18 mouse cellular contexts compared by ENCODE assay signal in genomic region chr13:95747101-95747500, GRCm38 (mm10). TPM values are rescaled to one million over a fixed set of nuclear protein-coding genes. Genes with fewer than 3 reads are reported as not detected.
DNase-seq lines count a peak whose midpoint lies in the region; ATAC-seq and TF ChIP-seq lines count a peak whose summit lies in the region.
"Had no signal": no experiment of that assay in that cellular context is flagged by ENCODE, and none has a peak within 500 bp of the region (broad histone marks: within the 10 kb centered on the region; RNA-seq: fewer than 3 reads in every experiment).

No protein-coding gene starts in this region.

- WGBS in embryonic facial prominence, embryonic 11.5 days: 60% methylated on average over 7 of the region's 7 CpGs
- 78% methylated on average over 7 of the region's 7 CpGs for WGBS in embryonic facial prominence, embryonic 10.5 days
- WGBS in lung, embryonic 14.5 days: 63% methylated on average over 7 of the region's 7 CpGs
- WGBS in embryonic facial prominence, embryonic 14.5 days: 46% methylated on average over 7 of the region's 7 CpGs

- TF ChIP-seq CTCF in lung, embryonic 14.5 days (IDR thresholded peaks at IDR 0.05; ENCODE audit: low read depth): no peak

- H3K4me2 ChIP-seq in embryonic facial prominence, embryonic 11.5 days (ENCODE audit: low read depth, low read length): no peak overlapping the region
- H3K4me2 ChIP-seq in lung, embryonic 14.5 days: no peak overlapping the region
- H3K4me2 ChIP-seq in embryonic facial prominence, embryonic 14.5 days (ENCODE audit: low read depth, low read length): no peak overlapping the region
- H3K4me2 ChIP-seq: embryonic facial prominence, embryonic 13.5 days; hindbrain, embryonic 12.5 days had no signal

- H3K27me3 ChIP-seq in embryonic facial prominence, embryonic 11.5 days (ENCODE audit: control insufficient read depth, insufficient read depth, low read length): no peaks in the 10 kb centered on the region
- no peaks in the 10 kb centered on the region for H3K27me3 ChIP-seq in embryonic facial prominence, embryonic 10.5 days (replicated peaks; ENCODE audit: low read depth, poor library complexity, severe bottlenecking)
- H3K27me3 ChIP-seq in lung, embryonic 14.5 days (ENCODE audit: insufficient read depth, low read length): no peaks in the 10 kb centered on the region
- H3K27me3 ChIP-seq in embryonic facial prominence, embryonic 14.5 days (replicated peaks; ENCODE audit: control insufficient read depth, insufficient read depth, low read length): no peaks in the 10 kb centered on the region
- H3K27me3 ChIP-seq: embryonic facial prominence, embryonic 13.5 days; hindbrain, embryonic 12.5 days had no signal

- no peaks in the 10 kb centered on the region for H3K4me1 ChIP-seq in embryonic facial prominence, embryonic 11.5 days (ENCODE audit: control insufficient read depth, insufficient read depth, low read length)
- peaks cover 7% of the 10 kb centered on the region for H3K4me1 ChIP-seq in embryonic facial prominence, embryonic 10.5 days
- H3K4me1 ChIP-seq in lung, embryonic 14.5 days (ENCODE audit: insufficient read depth): peaks cover 31% of the 10 kb centered on the region
- peaks cover 44% of the 10 kb centered on the region for H3K4me1 ChIP-seq in embryonic facial prominence, embryonic 14.5 days (ENCODE audit: control insufficient read depth, insufficient read depth, low read length)
- H3K4me1 ChIP-seq: forebrain, embryonic 10.5 days; hindbrain, embryonic 12.5 days had no signal

- ATAC-seq in embryonic facial prominence, embryonic 11.5 days (replicated peaks; ENCODE audit: insufficient number of reproducible peaks, low FRiP score, low TSS enrichment, low read depth): no peak
- ATAC-seq in lung, embryonic 14.5 days (ENCODE audit: insufficient read depth): no peak
- no peak for ATAC-seq in embryonic facial prominence, embryonic 14.5 days (ENCODE audit: low read depth)
- ATAC-seq in cerebellum, adult (ENCODE audit: insufficient number of reproducible peaks, low FRiP score, low TSS enrichment): no peak
- ATAC-seq: CD4-positive, CD25-positive, alpha-beta regulatory T cell, adult 4 months; inflammation-experienced regulatory T-cells, adult 6 months had no signal

- H3K9me3 ChIP-seq in embryonic facial prominence, embryonic 11.5 days (replicated peaks; ENCODE audit: control insufficient read depth, low read length): no peaks in the 10 kb centered on the region
- no peaks in the 10 kb centered on the region for H3K9me3 ChIP-seq in embryonic facial prominence, embryonic 10.5 days
- H3K9me3 ChIP-seq in lung, embryonic 14.5 days (ENCODE audit: low read depth, low read length): no peaks in the 10 kb centered on the region
- no peaks in the 10 kb centered on the region for H3K9me3 ChIP-seq in embryonic facial prominence, embryonic 14.5 days (ENCODE audit: control insufficient read depth, low read length)
- H3K9me3 ChIP-seq: embryonic facial prominence, embryonic 13.5 days; forebrain, embryonic 10.5 days; G1E; heart, embryonic 10.5 days; hindbrain, embryonic 12.5 days had no signal

- no peak overlapping the region for H3K27ac ChIP-seq in embryonic facial prominence, embryonic 11.5 days (replicated peaks; ENCODE audit: low read depth, low read length)
- H3K27ac ChIP-seq in embryonic facial prominence, embryonic 10.5 days (replicated peaks): no peak overlapping the region
- no peak overlapping the region for H3K27ac ChIP-seq in lung, embryonic 14.5 days (ENCODE audit: low read depth)
- H3K27ac ChIP-seq in embryonic facial prominence, embryonic 14.5 days (replicated peaks; ENCODE audit: low read depth, low read length): peak overlapping the region; percentile 28; the same call in 1 of the 2 replicates
- H3K27ac ChIP-seq: embryonic facial prominence, embryonic 13.5 days; forebrain, embryonic 10.5 days; gastrocnemius, adult 2 months; heart, embryonic 10.5 days; hindbrain, embryonic 12.5 days had no signal

- no peaks in the 10 kb centered on the region for H3K36me3 ChIP-seq in embryonic facial prominence, embryonic 11.5 days (replicated peaks; ENCODE audit: control insufficient read depth, insufficient read depth, low read depth, low read length)
- peaks cover 12% of the 10 kb centered on the region for H3K36me3 ChIP-seq in embryonic facial prominence, embryonic 10.5 days (replicated peaks)
- H3K36me3 ChIP-seq in lung, embryonic 14.5 days (ENCODE audit: insufficient read depth): no peaks in the 10 kb centered on the region
- H3K36me3 ChIP-seq in embryonic facial prominence, embryonic 14.5 days (ENCODE audit: control insufficient read depth, insufficient read depth, low read length): no peaks in the 10 kb centered on the region
- H3K36me3 ChIP-seq: embryonic facial prominence, embryonic 13.5 days; heart, embryonic 10.5 days; hindbrain, embryonic 12.5 days had no signal

- peak; percentile 41 for DNase-seq in embryonic facial prominence, embryonic 11.5 days (ENCODE audit: low spot score)
- no peak for DNase-seq in embryonic facial prominence, embryonic 10.5 days (ENCODE audit: low spot score)
- peak; percentile 23 for DNase-seq in lung, embryonic 14.5 days
- DNase-seq in lung, postnatal 4 days: no peak
- DNase-seq in embryonic facial prominence, embryonic 14.5 days (ENCODE audit: low spot score): peak; percentile 71
- no peak for DNase-seq in kidney, postnatal 36 days
- DNase-seq: adrenal gland, adult 8-10 months; gastrocnemius, postnatal 25 days had no signal

- H3K9ac ChIP-seq in embryonic facial prominence, embryonic 11.5 days (replicated peaks; ENCODE audit: low read length): no peak overlapping the region
- no peak overlapping the region for H3K9ac ChIP-seq in lung, embryonic 14.5 days
- H3K9ac ChIP-seq in embryonic facial prominence, embryonic 14.5 days (ENCODE audit: low read depth, low read length): no peak overlapping the region
- H3K9ac ChIP-seq: embryonic facial prominence, embryonic 13.5 days; hindbrain, embryonic 12.5 days had no signal

- H3K4me3 ChIP-seq in embryonic facial prominence, embryonic 11.5 days (ENCODE audit: low read depth, low read length): no peak overlapping the region
- no peak overlapping the region for H3K4me3 ChIP-seq in embryonic facial prominence, embryonic 10.5 days
- H3K4me3 ChIP-seq in lung, embryonic 14.5 days (ENCODE audit: low read depth, low read length): no peak overlapping the region
- no peak overlapping the region for H3K4me3 ChIP-seq in embryonic facial prominence, embryonic 14.5 days (ENCODE audit: low read depth, low read length)
- H3K4me3 ChIP-seq: embryonic facial prominence, embryonic 13.5 days; erythroblast, embryonic 14.5 days; forebrain, embryonic 10.5 days; gastrocnemius, adult 2 months; heart, embryonic 10.5 days; hindbrain, embryonic 12.5 days had no signal

RNA-seq across cellular contexts. Expression of gene F2rl2, which starts 50.4 kb away (rescaled TPM):
- 3.0 and 3.2 TPM in 2 replicates for polyA plus RNA-seq in embryonic facial prominence, embryonic 11.5 days (2014; fragmentation: Nextera tagmentation; extraction: Ambion mirVana)
- polyA plus RNA-seq in embryonic facial prominence, embryonic 10.5 days (2016; fragmentation: Nextera tagmentation; extraction: Ambion mirVana): 1.7 and 2.0 TPM in 2 replicates
- polyA plus RNA-seq in lung, embryonic 14.5 days (2014; fragmentation: Nextera tagmentation; extraction: Ambion mirVana): 0.91 and 1.3 TPM in 2 replicates
- polyA plus RNA-seq in embryonic facial prominence, embryonic 14.5 days (2014; fragmentation: Nextera tagmentation; extraction: Ambion mirVana): 0.34 and 0.43 TPM in 2 replicates
- polyA plus RNA-seq: erythroblast, embryonic 14.5 days; G1E had no signal

Comparison
In these comparisons a context has a peak if more than half of its experiments do, and no peak if none do; other contexts are left out.
1. DNase-seq: peak in embryonic facial prominence, embryonic 11.5 days (single experiment), lung, embryonic 14.5 days (single experiment) and embryonic facial prominence, embryonic 14.5 days (single experiment); none in embryonic facial prominence, embryonic 10.5 days (single experiment), lung, postnatal 4 days (0 of 2) and kidney, postnatal 36 days (0 of 2).